Mouse (Mus musculus): Measurements from ENCODE around the gene Carf.
A peak's percentile ranks its signal among the peaks of the same experiment; 100 is the strongest.
"Not testable (repeated sequence)": the region's sequence is repeated elsewhere in the genome, so short reads cannot be mapped to it uniquely, and the experiment has no call there.

Carf gene

GRCm38 (mm10) chr1:60098024-60098781 is at the start of gene Carf, which contains the start of gene Wdr12:
TSS of gene Carf (plus strand) at chr1:60098247.
TSS of gene Wdr12 (minus strand) at chr1:60098645.
- DNase-seq, result peak; percentile 95

GRCm38 (mm10) chr1:60054659-60055058 is 43.4 kb upstream of the Carf start:
- DNase-seq, result no peak

- DNase-seq, result no peak
These were observed 41.7 kb upstream of the Carf start for GRCm38 (mm10) chr1:60056310-60056709.

DNA sequence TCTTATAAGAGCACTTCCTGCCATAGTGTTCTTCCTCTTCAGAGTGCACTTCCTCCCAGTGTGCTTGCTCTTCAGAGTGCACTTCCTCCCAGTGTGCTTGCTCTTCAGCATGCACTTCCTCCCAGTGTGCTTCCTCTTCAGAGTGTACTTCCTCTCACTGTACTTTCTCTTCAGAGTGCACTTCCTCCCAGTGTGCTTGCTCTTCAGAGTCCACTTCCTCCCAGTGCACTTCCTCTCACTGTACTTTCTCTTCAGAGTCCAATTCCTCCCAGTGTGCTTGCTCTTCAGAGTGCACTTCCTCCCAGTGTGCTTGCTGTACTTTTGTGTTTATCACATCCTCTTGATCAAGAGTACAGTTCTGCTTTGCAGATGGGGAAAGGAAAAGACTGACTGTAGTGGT is 27.3 kb upstream of the Carf start:
- not testable (repeated sequence) for DNase-seq

GRCm38 (mm10) chr1:60074935-60075334 is 23.1 kb upstream of the Carf start:
- DNase-seq, result no peak

- DNase-seq, result no peak
These were observed 22.5 kb upstream of the Carf start for GRCm38 (mm10) chr1:60075590-60075989.

GRCm38 (mm10) chr1:60076411-60076810 is 21.6 kb upstream of the Carf start:
- DNase-seq, result no peak

GRCm38 (mm10) chr1:60096572-60097276 is 1.3 kb upstream of the Carf start:
- DNase-seq, result peak; percentile 22

DNA sequence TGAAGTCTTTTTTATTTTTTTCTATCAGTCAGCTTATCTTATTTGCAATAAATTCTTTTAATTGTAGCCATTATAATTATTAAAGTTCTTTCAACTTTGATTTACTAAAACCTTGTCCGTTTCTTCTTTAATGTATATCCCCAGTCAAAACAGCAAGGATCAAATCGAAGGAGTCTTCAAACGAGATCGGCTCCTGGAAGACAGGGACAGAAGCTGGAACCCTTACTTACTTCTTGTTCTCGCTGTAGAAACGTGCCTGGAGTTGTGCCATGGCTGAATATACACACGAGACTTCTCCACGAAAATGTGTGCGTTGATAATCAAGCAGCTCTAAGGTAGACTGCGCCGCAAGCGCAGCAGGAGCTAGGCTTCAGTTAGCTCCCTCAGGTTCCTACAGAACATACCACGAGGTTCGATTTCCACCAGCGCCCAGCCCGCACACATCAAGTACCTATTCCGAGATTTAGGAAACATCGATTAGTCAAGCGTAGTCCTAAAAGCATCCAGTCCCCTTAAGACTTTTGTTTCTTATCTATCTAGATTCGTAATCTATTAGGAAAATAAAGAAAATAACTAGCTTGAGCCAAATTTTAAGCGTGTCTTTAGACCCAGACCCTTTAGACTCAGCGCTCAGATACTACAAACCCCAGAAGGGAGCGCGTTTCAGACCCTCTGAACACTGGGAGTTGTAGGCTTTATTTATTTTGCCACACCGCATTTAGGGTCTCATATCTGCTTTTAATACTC is 597 bp upstream of the Carf start:
- peak; percentile 73 for DNase-seq

GRCm38 (mm10) chr1:60098839-60099238 is 792 bp downstream of the Carf start:
- DNase-seq, result peak; percentile 8

DNA sequence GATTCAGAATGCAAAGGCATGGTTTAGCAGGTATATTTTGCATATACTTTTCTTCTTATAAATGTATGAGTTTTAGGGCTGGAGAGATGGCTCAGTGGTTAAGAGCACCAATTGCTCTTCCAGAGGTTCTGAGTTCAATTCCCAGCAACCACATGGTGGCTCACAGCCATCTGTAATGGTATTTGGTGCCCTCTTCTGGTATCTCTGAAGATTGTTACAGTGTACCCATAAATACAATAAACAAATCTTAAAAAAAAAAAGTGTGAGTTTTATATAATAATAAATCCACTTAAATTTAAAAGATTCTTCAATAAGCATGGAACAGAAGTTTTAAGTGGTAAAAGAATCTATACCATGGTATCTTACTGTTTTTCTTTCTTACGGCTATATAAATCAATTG is 6.5 kb downstream of the Carf start:
- no peak for DNase-seq

GRCm38 (mm10) chr1:60117721-60118455 is 19.8 kb downstream of the Carf start:
- no peak for DNase-seq

DNA sequence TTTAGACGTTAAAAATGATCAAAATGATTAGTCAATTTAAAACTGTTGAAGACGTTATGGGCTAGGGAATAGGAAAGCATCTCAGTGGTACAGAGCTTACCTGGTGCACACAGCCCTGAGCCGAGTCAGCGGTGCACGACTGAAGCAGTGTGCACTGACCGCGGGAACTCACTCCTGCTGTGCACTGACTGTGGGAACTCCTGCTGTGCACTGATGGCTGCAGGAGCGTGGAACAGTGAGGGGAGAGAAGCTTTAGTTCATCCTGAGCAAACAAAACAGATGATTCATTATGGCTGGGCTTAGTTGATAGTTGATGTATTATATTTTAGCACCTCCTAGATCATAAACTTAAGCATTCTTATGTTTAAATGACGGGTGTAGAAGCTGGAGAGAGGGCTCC is 39.3 kb downstream of the Carf start:
- no peak for DNase-seq

GRCm38 (mm10) chr1:60152700-60153099 is 54.7 kb downstream of the Carf start:
- DNase-seq, result peak; percentile 35

GRCm38 (mm10) chr1:60156651-60157050 is 58.6 kb downstream of the Carf start:
- DNase-seq, result no peak

DNA sequence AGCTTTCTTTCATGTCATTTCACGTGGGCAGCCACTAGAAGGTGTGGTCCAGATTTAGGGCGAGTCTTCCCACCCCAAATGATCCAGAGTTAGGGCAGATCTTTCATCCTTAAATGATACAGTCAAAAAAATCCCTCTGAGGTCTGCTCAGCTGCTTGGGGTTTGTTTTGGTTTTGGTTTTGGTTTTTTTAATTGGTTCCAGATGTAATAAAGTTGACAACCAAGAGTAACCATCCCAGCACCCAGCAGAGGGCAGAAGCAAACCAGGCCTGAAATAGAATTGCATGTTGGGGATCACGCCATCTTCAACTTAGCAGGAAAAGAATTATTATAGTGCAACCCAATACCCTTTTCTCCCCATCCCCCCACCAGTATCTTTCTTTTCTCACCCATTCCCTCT is 60.4 kb downstream of the Carf start:
- DNase-seq, result no peak

DNA sequence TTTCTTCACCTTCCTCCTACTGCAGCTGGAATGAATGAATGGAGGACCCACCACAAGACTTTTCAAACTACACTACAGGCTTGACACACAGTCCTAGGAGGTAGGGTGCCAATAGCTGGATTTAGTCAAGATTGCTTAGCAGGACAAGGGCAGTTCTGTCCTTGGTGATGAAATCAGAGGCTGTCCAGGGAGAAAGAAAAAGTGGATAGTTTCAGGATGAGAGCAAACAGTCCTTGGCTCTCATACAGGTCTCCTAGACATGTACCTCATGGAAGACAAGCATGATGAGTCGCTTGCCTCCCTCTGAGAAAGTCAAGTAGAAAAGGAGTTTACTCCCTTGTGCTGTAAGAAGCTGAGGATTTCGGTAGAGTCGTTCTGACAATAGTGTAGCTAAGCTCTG is 65.6 kb downstream of the Carf start:
- no peak for DNase-seq

DNA sequence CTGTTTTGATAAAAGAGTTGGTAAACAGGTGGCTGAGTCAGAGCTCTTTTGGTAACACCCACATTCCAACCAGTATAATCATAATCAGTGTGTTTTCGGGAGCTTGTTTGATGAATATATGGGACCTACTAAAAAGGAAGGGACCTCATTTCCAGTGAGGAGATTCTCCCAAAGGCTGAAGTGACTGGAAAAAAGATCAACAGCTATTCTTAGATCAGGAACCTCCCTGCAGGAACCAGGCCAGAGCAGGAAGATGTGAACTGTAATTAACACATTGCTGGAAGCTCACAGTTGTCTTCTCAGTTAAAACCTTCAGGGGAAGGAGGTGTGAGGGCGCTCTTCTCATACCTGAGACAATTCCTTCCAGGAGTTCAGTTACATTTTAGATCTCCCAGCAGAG is 71.6 kb downstream of the Carf start:
- no peak for DNase-seq

- no peak for DNase-seq
These were observed 72.2 kb downstream of the Carf start for GRCm38 (mm10) chr1:60170251-60170650.

GRCm38 (mm10) chr1:60173119-60173518 is 75.1 kb downstream of the Carf start:
- DNase-seq, result no peak

DNA sequence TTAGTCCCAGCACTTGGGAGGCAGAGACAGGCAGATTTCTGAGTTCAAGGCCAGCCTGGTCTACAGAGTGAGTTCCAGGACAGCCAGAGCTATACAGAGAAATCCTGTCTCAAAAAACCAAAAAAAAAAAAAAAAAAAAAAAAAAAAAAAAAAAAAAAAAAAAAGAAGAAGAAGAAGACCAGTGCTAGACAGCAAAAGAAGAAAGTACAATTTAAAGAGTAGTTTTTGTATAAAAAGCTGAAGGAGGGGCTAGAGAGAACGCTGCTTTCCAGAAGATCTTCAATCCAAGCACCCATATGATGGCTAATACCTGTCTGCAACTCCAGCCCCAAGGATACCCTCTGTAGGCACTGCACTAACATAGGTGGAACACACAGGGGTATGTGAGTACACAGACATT is 79.8 kb downstream of the Carf start:
- DNase-seq, result not testable (repeated sequence)

GRCm38 (mm10) chr1:60179376-60179775 is 81.3 kb downstream of the Carf start:
- no peak for DNase-seq
